Mouse (Mus musculus) erythroblast, embryonic 14.5 days (primary cell): ENCODE data around the gene Tbxas1.

ENCODE experiments used
- GATA1 ChIP-seq: IDR thresholded peaks from 2 replicates; pipeline ENCODE4 v1.6.1; 2012; ENCODE audit warnings: low read length, inconsistent platforms, mixed read lengths
- TAL1 ChIP-seq: IDR thresholded peaks from 3 replicates; pipeline ENCODE4 v1.6.1; 2012; ENCODE audit warnings: low read length, inconsistent platforms, mixed read lengths

DNA sequence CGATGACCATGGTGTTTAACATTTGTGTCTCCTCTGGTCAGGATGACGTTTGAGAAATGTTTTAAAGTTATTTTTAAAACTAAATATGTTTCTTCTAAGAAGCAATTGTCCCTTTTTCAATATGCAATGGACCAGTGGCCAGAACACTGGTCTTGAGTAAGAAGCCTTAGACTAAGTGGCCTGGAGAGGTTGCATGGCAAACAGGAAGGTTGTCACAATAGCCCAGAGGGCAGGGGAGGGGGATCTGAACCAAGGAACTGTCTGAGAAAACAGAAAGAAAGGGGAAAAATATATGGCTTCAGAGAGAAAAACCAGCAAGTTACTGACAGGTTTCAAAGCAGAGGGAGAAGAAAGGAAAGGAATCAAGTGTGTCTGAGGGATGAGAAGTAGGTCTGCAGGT, 47.0 kb upstream of the Tbxas1 start:
- no peak for TF ChIP-seq GATA1
- TF ChIP-seq TAL1 = no peak
